Mouse (Mus musculus): ENCODE results near the gene Gm17455.

DNA sequence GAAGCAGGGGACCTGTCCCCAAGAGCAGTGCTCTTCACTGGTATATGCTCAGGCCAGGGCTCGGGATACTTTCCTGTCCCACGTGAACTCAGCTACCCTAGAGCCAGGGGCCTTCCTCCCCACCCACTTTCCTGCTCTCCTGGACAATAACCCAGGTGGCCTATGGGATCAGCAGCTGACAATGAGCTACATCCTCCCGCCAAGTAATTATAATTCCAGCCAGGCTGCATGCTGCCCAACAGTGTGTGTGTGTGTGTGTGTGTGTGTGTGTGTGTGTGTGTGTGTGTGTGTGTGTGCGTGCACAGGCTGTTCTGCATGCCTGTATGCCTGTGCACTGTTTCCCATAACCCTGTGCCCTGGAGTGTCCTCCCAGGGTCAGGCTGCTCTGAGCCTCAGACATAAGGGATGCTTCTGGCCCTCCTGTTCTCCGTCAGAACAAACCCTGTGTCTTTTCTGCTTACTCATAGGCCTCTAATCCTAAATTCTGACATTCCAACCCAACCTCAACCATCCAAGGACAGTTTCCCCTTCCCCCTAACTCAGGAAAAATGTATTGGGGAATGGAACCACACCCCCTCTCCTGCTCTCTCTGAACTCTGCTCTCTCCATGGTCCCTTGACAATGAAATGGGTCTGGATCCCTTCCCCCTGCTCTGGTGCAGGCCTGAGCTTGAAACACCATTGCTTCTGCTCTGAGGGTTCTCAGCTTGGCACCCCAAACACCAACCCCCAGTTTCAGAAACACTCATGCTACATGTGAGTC, 46.1 kb upstream of the Gm17455 start:
- no peak for TF ChIP-seq MAX (IDR thresholded peaks at IDR 0.05; ENCODE audit: low read depth)
- no peak for TF ChIP-seq MYOG (IDR thresholded peaks at IDR 0.05; ENCODE audit: control insufficient read depth in 1 of 3, insufficient read depth in 1 of 3, insufficient read length in 2 of 3, low read depth in 2 of 3)
- no peak for TF ChIP-seq POLR2A (IDR thresholded peaks at IDR 0.05; ENCODE audit: insufficient read length, low read depth)
- TF ChIP-seq TCF12 (IDR thresholded peaks at IDR 0.05; ENCODE audit: insufficient read depth, poor library complexity, severe bottlenecking), result no peak
